ENCODE assay signal across 9 mouse cellular contexts in the genomic region with DNA sequence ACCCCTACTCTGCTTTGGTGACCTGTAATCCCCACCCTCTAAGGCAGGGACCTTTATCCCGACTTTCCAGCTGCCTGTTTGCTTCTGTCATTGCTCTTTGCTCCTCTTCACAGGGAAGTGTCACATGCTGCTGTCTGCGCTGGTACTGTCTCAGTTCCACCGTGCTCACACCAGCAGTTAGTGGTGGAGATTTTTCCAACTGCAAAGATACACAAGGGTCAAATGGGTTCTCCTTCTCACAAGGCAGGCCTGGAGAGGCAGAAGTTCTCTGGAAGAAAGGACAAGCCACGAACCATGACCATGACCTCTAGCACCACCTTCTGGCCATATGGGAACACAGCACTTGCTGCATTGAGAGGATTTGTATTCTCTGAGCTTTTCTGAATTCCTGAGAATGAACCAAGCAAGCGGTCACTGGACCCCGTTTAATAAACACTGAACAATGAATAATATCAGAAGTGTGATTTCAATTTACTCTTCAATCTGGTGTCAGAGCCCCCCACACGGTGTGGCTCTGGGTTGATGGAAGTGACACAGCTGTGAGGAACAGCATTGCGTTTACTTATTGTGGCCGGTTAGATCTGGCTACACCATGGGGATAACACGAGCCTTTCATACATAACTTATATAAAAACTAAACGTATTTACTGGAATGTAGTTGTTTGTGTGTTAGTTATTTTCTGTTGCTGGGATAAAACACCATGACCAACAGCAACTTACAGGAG. TPM values are rescaled to one million over a fixed set of nuclear protein-coding genes. Genes with fewer than 3 reads are reported as not detected.
A peak's percentile ranks its signal among the peaks of the same experiment; 100 is the strongest.
DNase-seq lines count a peak whose midpoint lies in the region; ATAC-seq lines count a peak whose summit lies in the region.
"Had no signal": no experiment of that assay in that cellular context is flagged by ENCODE, and none has a peak within 500 bp of the region (broad histone marks: within the 10 kb centered on the region; RNA-seq: fewer than 3 reads in every experiment).

No protein-coding gene starts in this region.

- H3K4me3 ChIP-seq in forebrain, embryonic 11.5 days (ENCODE audit: low read depth, low read length): no peak overlapping the region
- H3K4me3 ChIP-seq in hindbrain, embryonic 13.5 days: no peak overlapping the region

- 38% methylated on average over 11 of the region's 11 CpGs for WGBS in forebrain, embryonic 11.5 days
- 40% methylated on average over 11 of the region's 11 CpGs for WGBS in hindbrain, embryonic 13.5 days

- peak; percentile 46; the same call in 1 of the 2 replicates for ATAC-seq in forebrain, embryonic 11.5 days (replicated peaks; ENCODE audit: low FRiP score)
- ATAC-seq in hindbrain, embryonic 13.5 days (ENCODE audit: low FRiP score): peak; percentile 54
- peak; percentile 79 for ATAC-seq in megakaryocyte-erythroid progenitor cell, adult 5-6 weeks (replicated peaks; ENCODE audit: low FRiP score, low TSS enrichment, poor library complexity, severe bottlenecking)

- no peak overlapping the region for H3K9ac ChIP-seq in forebrain, embryonic 11.5 days (ENCODE audit: low read length)
- no peak overlapping the region for H3K9ac ChIP-seq in hindbrain, embryonic 13.5 days

- DNase-seq in ovary, postnatal 14 days (ENCODE audit: low spot score): peak; percentile 61
- no peak for DNase-seq in ovary, postnatal 10 days (ENCODE audit: low spot score)
- DNase-seq in c-Kit-positive CD71-negative TER-119-negative erythroid progenitor cells, embryonic 14.5 days (ENCODE audit: low read depth): peak; percentile 58
- DNase-seq in forebrain, embryonic 11.5 days (ENCODE audit: low spot score): peak; percentile 81
- DNase-seq in layer of hippocampus, postnatal 10 days (ENCODE audit: low spot score in 2 of 2): peak; percentile 72 to 76
- DNase-seq in spleen, adult 12 weeks (ENCODE audit: low spot score): peak; percentile 46

- no peaks in the 10 kb centered on the region for H3K9me3 ChIP-seq in forebrain, embryonic 11.5 days (ENCODE audit: control insufficient read depth, low read length)
- no peaks in the 10 kb centered on the region for H3K9me3 ChIP-seq in hindbrain, embryonic 13.5 days

- no peaks in the 10 kb centered on the region for H3K4me1 ChIP-seq in forebrain, embryonic 11.5 days (replicated peaks; ENCODE audit: control insufficient read depth, insufficient read depth, low read length)
- H3K4me1 ChIP-seq in hindbrain, embryonic 13.5 days (replicated peaks): no peaks in the 10 kb centered on the region

- H3K27ac ChIP-seq in forebrain, embryonic 11.5 days (ENCODE audit: low read depth, low read length): no peak overlapping the region
- no peak overlapping the region for H3K27ac ChIP-seq in hindbrain, embryonic 13.5 days
- H3K27ac ChIP-seq: macrophage had no signal

- H3K36me3 ChIP-seq in forebrain, embryonic 11.5 days (ENCODE audit: control insufficient read depth, insufficient read depth, low read length): no peaks in the 10 kb centered on the region
- peaks cover 19% of the 10 kb centered on the region for H3K36me3 ChIP-seq in hindbrain, embryonic 13.5 days

- H3K4me2 ChIP-seq in forebrain, embryonic 11.5 days (ENCODE audit: low read depth, low read length, severe bottlenecking): no peak overlapping the region
- no peak overlapping the region for H3K4me2 ChIP-seq in hindbrain, embryonic 13.5 days

- H3K27me3 ChIP-seq in forebrain, embryonic 11.5 days (ENCODE audit: control insufficient read depth, insufficient read depth, low read length): no peaks in the 10 kb centered on the region
- H3K27me3 ChIP-seq in hindbrain, embryonic 13.5 days: peaks cover 3% of the 10 kb centered on the region; the same call in 1 of the 2 replicates

RNA-seq across cellular contexts. Expression of a gene that starts 32.0 kb away (rescaled TPM):
- not detected in 2 replicates for polyA plus RNA-seq in forebrain, embryonic 11.5 days (2014; fragmentation: Nextera tagmentation; extraction: Ambion mirVana)
- polyA plus RNA-seq in hindbrain, embryonic 13.5 days (2015; fragmentation: Nextera tagmentation; extraction: Ambion mirVana): 0.10 and 0.25 TPM in 2 replicates
- 10 to 100 TPM; 39.6 to 43.2 TPM for total RNA-seq in layer of hippocampus, postnatal 10 days (2021)
- total RNA-seq in megakaryocyte-erythroid progenitor cell, adult 5-6 weeks (2014; fragmentation: Nextera tagmentation): not detected in 2 replicates
- not detected in 2 replicates for total RNA-seq in megakaryocyte-erythroid progenitor cell, adult 5-6 weeks (2017)
- polyA plus RNA-seq: macrophage had no signal

RNA-seq across cellular contexts. Expression of a gene that starts 38.8 kb away (rescaled TPM):
- polyA plus RNA-seq in forebrain, embryonic 11.5 days (2014; fragmentation: Nextera tagmentation; extraction: Ambion mirVana): 33.2 and 34.6 TPM in 2 replicates
- 47.9 and 50.1 TPM in 2 replicates for polyA plus RNA-seq in hindbrain, embryonic 13.5 days (2015; fragmentation: Nextera tagmentation; extraction: Ambion mirVana)
- total RNA-seq in layer of hippocampus, postnatal 10 days (2021): 10 to 100 TPM; 68.0 to 74.6 TPM
- total RNA-seq in megakaryocyte-erythroid progenitor cell, adult 5-6 weeks (2014; fragmentation: Nextera tagmentation): 12.5 and 27.3 TPM in 2 replicates
- 8.7 and 18.9 TPM in 2 replicates for total RNA-seq in megakaryocyte-erythroid progenitor cell, adult 5-6 weeks (2017)

Comparison
In these comparisons a context has a peak if more than half of its experiments do, and no peak if none do; other contexts are left out.
1. RNA of a gene that starts 32.0 kb away (total RNA-seq): 39.6 to 43.2 TPM in layer of hippocampus, postnatal 10 days; not detected in megakaryocyte-erythroid progenitor cell, adult 5-6 weeks; every median in the first group is over 10 times any median in the second.
2. Peak in every context shown above with its lines, with median percentiles within 50 percentile points of each other: ATAC-seq.